Mouse (Mus musculus): ENCODE data around the gene Mvb12b. TPM values are rescaled to one million over a fixed set of nuclear protein-coding genes. Genes with fewer than 3 reads are reported as not detected.

Mvb12b gene
- total and polyA plus RNA-seq, 3 experiments, result 7.2 to 51.4 (median 46.2) TPM

DNA sequence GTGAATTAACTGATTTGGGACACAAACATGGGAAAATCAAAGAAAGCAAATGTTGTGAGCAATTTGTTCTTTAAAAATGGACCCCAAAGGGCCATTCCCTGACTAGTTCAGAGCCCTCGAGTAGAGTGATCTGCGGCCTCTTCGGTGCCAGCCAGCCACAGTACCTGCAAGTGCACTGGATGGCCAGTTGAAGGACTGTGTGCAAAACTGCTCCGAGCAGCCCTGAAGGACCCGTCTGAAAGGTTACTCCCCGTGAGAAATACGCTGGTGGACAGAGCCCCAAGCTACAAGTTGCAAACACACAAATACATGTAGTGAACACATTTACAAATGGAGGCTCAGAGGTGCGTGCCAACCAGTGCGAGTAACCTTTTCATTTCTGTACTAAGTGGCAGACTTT, 98.0 kb downstream of the Mvb12b start:
- peaks cover 70% of the 10 kb centered on the region for H3K36me3 ChIP-seq (replicated peaks)
- no peaks in the 10 kb centered on the region for H3K4me1 ChIP-seq (ENCODE audit: insufficient read depth, low read depth, low read length)
- no peaks in the 10 kb centered on the region for H3K27me3 ChIP-seq (ENCODE audit: insufficient read depth, low read length)
- DNase-seq (ENCODE audit: low spot score) (no peak), ATAC-seq (ENCODE audit: extremely low read depth, insufficient number of reproducible peaks, low FRiP score, poor library complexity, severe bottlenecking) (no peak)
- H3K9me3 ChIP-seq (replicated peaks), result no peaks in the 10 kb centered on the region
- no peak overlapping the region for H3K4me3 ChIP-seq (ENCODE audit: low read depth, low read length)
- TF ChIP-seq GATA2 (IDR thresholded peaks at IDR 0.05; ENCODE audit: borderline replicate concordance, low read depth, low read length) (no peak), GATA1 (IDR thresholded peaks at IDR 0.05; ENCODE audit: borderline replicate concordance, low read length) (no peak), POLR2AphosphoS5 (IDR thresholded peaks at IDR 0.05; ENCODE audit: insufficient replicate concordance, low read depth, low read length) (no peak), TAL1 (conservative IDR thresholded peaks at IDR 0.05; ENCODE audit: low read depth, low read length) (no peak), CTCF (IDR thresholded peaks at IDR 0.05; ENCODE audit: low read depth, low read length) (no peak)

DNA sequence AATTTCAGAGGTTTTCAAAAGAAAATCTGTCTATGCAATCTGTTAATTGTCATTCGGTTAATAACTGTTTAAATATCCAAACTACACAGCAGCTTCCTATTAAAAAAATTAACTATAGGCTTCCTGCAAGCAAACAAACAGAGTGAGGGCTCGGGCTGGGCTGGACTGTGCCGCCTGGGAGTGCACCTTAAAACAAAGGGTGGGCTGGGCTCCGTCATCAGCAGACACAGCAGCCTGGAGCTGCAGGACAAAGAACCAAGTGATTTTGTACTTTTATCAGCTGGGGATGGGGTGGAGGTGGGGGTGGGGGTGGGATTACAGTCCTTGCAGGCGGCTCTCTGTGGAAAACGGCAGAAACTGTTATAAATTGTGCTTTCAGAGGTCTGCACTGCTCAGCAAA, 98.5 kb downstream of the Mvb12b start:
- H3K9me3 ChIP-seq (replicated peaks), result no peaks in the 10 kb centered on the region
- ATAC-seq (ENCODE audit: extremely low read depth, insufficient number of reproducible peaks, low FRiP score, poor library complexity, severe bottlenecking) (no peak), DNase-seq (ENCODE audit: low spot score) (no peak)
- peaks cover 67% of the 10 kb centered on the region for H3K36me3 ChIP-seq (replicated peaks)
- H3K4me1 ChIP-seq (ENCODE audit: insufficient read depth, low read depth, low read length), result no peaks in the 10 kb centered on the region
- TF ChIP-seq GATA2 (IDR thresholded peaks at IDR 0.05; ENCODE audit: borderline replicate concordance, low read depth, low read length) (no peak), POLR2AphosphoS5 (IDR thresholded peaks at IDR 0.05; ENCODE audit: insufficient replicate concordance, low read depth, low read length) (no peak)
- no peak overlapping the region for H3K4me3 ChIP-seq (ENCODE audit: low read depth, low read length)
- H3K27me3 ChIP-seq (ENCODE audit: insufficient read depth, low read length), result no peaks in the 10 kb centered on the region

DNA sequence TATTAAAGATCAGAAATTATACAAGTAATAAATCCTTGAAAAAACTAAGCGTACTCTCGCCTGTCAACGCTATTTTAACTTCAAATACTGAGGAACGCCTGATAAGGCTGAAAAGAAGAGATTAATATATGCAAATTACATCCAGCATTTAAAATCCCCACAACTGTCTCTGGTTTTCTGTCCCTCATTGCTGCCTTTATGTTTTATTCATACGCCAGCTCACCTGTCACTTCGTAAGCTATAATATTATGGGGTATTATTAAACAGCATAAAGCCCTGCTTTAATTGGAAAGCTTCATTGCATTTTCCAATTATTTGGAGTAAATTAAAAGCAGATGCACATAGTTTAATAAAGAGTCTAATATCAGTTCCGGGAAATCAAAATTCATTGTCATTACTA, 98.9 kb downstream of the Mvb12b start:
- TF ChIP-seq GATA1 (IDR thresholded peaks at IDR 0.05; ENCODE audit: borderline replicate concordance, low read length) (no peak), POLR2AphosphoS5 (IDR thresholded peaks at IDR 0.05; ENCODE audit: insufficient replicate concordance, low read depth, low read length) (no peak), CTCF (IDR thresholded peaks at IDR 0.05; ENCODE audit: low read depth, low read length) (no peak), TAL1 (conservative IDR thresholded peaks at IDR 0.05; ENCODE audit: low read depth, low read length) (no peak), GATA2 (IDR thresholded peaks at IDR 0.05; ENCODE audit: borderline replicate concordance, low read depth, low read length) (no peak)
- ATAC-seq (ENCODE audit: extremely low read depth, insufficient number of reproducible peaks, low FRiP score, poor library complexity, severe bottlenecking), result no peak
- DNase-seq (ENCODE audit: low spot score), result no peak
- no peaks in the 10 kb centered on the region for H3K4me1 ChIP-seq (ENCODE audit: insufficient read depth, low read depth, low read length)
- no peaks in the 10 kb centered on the region for H3K9me3 ChIP-seq (replicated peaks)
- H3K27me3 ChIP-seq (ENCODE audit: insufficient read depth, low read length), result no peaks in the 10 kb centered on the region
- peaks cover 67% of the 10 kb centered on the region for H3K36me3 ChIP-seq (replicated peaks)
- no peak overlapping the region for H3K4me3 ChIP-seq (ENCODE audit: low read depth, low read length)

DNA sequence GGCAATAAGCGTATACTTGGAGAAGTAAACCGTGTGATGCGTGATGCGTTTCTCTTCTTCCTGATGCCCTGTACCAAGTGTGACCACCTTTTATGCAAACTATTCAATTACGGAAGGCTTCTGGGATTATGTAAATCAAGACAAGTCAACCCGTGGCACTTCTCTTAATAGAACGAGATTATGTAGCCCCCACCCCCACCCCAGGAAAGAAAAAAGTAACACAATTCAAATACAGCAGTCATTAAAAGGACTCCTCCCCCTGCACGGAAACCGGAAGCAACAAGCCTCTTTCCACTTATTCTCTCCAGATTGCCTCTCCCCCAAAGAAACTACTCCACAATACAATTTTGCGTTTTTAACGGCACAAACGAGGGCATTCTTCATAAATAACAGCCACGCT, 99.6 kb downstream of the Mvb12b start:
- no peaks in the 10 kb centered on the region for H3K27me3 ChIP-seq (ENCODE audit: insufficient read depth, low read length)
- peaks cover 68% of the 10 kb centered on the region for H3K36me3 ChIP-seq (replicated peaks)
- TF ChIP-seq CTCF (IDR thresholded peaks at IDR 0.05; ENCODE audit: low read depth, low read length), result no peak
- no peak overlapping the region for H3K4me3 ChIP-seq (ENCODE audit: low read depth, low read length)
- no peaks in the 10 kb centered on the region for H3K4me1 ChIP-seq (ENCODE audit: insufficient read depth, low read depth, low read length)
- ATAC-seq (ENCODE audit: extremely low read depth, insufficient number of reproducible peaks, low FRiP score, poor library complexity, severe bottlenecking), result no peak
- H3K9me3 ChIP-seq (replicated peaks), result no peaks in the 10 kb centered on the region
- no peak for DNase-seq (ENCODE audit: low spot score)

DNA sequence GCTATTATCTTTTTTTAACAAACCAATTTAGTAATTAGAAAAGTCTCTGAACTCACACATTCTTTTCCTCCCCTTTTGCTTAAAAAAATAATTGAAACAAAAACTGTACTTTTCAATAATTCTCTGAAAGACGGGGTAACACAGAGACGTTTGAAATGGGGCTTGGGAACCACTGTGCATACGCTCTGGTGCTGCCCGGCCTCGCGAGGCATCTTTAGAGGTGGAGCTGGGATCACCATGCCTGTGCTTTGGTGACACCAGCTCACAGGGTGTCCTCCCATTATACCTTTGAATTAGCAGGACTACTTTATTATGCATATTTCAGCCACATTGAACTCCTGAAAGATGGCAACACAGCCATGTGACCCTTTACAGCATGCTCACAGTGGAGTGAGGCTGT, 101.7 kb downstream of the Mvb12b start:
- Histone ChIP-seq H3K9me3 (replicated peaks) (no peaks in the 10 kb centered on the region), H3K4me1 (ENCODE audit: insufficient read depth, low read depth, low read length) (no peaks in the 10 kb centered on the region), H3K36me3 (replicated peaks) (peaks cover 55% of the 10 kb centered on the region), H3K27me3 (ENCODE audit: insufficient read depth, low read length) (no peaks in the 10 kb centered on the region), H3K4me3 (ENCODE audit: low read depth, low read length) (no peak overlapping the region)
- DNase-seq (ENCODE audit: low spot score) (no peak), ATAC-seq (ENCODE audit: extremely low read depth, insufficient number of reproducible peaks, low FRiP score, poor library complexity, severe bottlenecking) (no peak)
- TF ChIP-seq TAL1 (conservative IDR thresholded peaks at IDR 0.05; ENCODE audit: low read depth, low read length), result no peak

DNA sequence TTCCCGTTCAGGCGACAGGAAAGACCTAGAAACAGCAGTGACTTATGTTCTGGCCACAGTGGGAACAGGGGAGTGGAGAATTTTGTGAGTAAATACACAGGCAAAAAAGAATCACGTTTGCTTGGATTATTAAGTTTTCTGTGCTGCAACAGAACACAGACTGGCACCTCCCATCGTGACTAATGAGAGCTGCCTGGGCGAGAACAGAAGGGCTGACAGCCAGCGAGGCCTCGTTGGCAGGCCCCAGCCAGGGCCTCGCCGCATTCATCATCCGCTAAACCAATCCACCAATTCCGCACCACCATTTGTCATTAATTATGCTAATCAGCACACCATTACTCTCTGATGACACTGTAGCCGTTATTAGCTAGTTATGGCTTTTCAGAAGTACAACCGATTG, 102.2 kb downstream of the Mvb12b start:
- DNase-seq (ENCODE audit: low spot score) (no peak), ATAC-seq (ENCODE audit: extremely low read depth, insufficient number of reproducible peaks, low FRiP score, poor library complexity, severe bottlenecking) (no peak)
- no peak for TF ChIP-seq GATA2 (IDR thresholded peaks at IDR 0.05; ENCODE audit: borderline replicate concordance, low read depth, low read length)
- TF ChIP-seq TAL1 (conservative IDR thresholded peaks at IDR 0.05; ENCODE audit: low read depth, low read length), result no peak
- TF ChIP-seq GATA1 (IDR thresholded peaks at IDR 0.05; ENCODE audit: borderline replicate concordance, low read length), result no peak
- no peak for TF ChIP-seq CTCF (IDR thresholded peaks at IDR 0.05; ENCODE audit: low read depth, low read length)
- TF ChIP-seq POLR2AphosphoS5 (IDR thresholded peaks at IDR 0.05; ENCODE audit: insufficient replicate concordance, low read depth, low read length), result no peak
- Histone ChIP-seq H3K36me3 (replicated peaks) (peaks cover 50% of the 10 kb centered on the region), H3K4me1 (ENCODE audit: insufficient read depth, low read depth, low read length) (no peaks in the 10 kb centered on the region), H3K9me3 (replicated peaks) (no peaks in the 10 kb centered on the region), H3K27me3 (ENCODE audit: insufficient read depth, low read length) (no peaks in the 10 kb centered on the region), H3K4me3 (ENCODE audit: low read depth, low read length) (no peak overlapping the region)

DNA sequence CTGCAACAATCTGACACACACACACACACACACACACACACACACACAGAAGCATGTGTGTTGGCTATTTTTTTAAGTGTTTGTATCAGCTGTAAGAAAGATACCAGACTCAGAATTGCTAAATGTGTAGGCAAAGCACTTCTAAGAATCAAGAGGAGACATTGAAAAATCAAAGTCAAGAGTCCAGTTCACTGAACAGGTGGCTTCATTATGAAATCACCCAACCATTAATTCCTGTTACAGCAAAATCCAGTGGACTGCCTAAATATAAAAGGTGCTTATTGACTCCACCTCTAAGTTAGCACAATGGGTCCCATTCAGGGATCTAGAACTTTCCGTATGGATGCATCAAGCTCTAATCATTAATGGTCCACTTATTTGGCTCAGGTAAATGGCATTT, 103.0 kb downstream of the Mvb12b start:
- H3K4me1 ChIP-seq (ENCODE audit: insufficient read depth, low read depth, low read length), result no peaks in the 10 kb centered on the region
- peaks cover 3% of the 10 kb centered on the region for H3K9me3 ChIP-seq (replicated peaks)
- H3K4me3 ChIP-seq (ENCODE audit: low read depth, low read length), result no peak overlapping the region
- ATAC-seq (ENCODE audit: extremely low read depth, insufficient number of reproducible peaks, low FRiP score, poor library complexity, severe bottlenecking) (no peak), DNase-seq (ENCODE audit: low spot score) (no peak)
- TF ChIP-seq GATA2 (IDR thresholded peaks at IDR 0.05; ENCODE audit: borderline replicate concordance, low read depth, low read length), result no peak
- H3K36me3 ChIP-seq (replicated peaks), result peaks cover 46% of the 10 kb centered on the region
- no peaks in the 10 kb centered on the region for H3K27me3 ChIP-seq (ENCODE audit: insufficient read depth, low read length)
